Mouse (Mus musculus): Measurements from ENCODE around the gene Gng4. TPM values are rescaled to one million over a fixed set of nuclear protein-coding genes. Genes with fewer than 3 reads are reported as not detected.

Gng4 gene
- polyA plus RNA-seq, 1 experiment = 37.7 TPM

- TF ChIP-seq CTCF (IDR thresholded peaks at IDR 0.05; ENCODE audit: borderline replicate concordance, extremely low read depth, insufficient read depth, insufficient read length) (no peak), POLR2A (IDR thresholded peaks at IDR 0.05; ENCODE audit: borderline replicate concordance, extremely low read depth, insufficient read depth, insufficient read length, poor library complexity, severe bottlenecking) (no peak)
- DNase-seq (ENCODE audit: low read depth) = no peak
Observed at GRCm38 (mm10) chr13:13866339-13866738, 82.5 kb downstream of the Gng4 start.

- no peak for TF ChIP-seq CTCF (IDR thresholded peaks at IDR 0.05; ENCODE audit: borderline replicate concordance, extremely low read depth, insufficient read depth, insufficient read length)
- no peak for TF ChIP-seq POLR2A (IDR thresholded peaks at IDR 0.05; ENCODE audit: borderline replicate concordance, extremely low read depth, insufficient read depth, insufficient read length, poor library complexity, severe bottlenecking)
- peak; percentile 19 for DNase-seq (ENCODE audit: low read depth)
Observed at GRCm38 (mm10) chr13:13867078-13867759, 83.4 kb downstream of the Gng4 start.

- no peak for TF ChIP-seq POLR2A (IDR thresholded peaks at IDR 0.05; ENCODE audit: borderline replicate concordance, extremely low read depth, insufficient read depth, insufficient read length, poor library complexity, severe bottlenecking)
- TF ChIP-seq CTCF (IDR thresholded peaks at IDR 0.05; ENCODE audit: borderline replicate concordance, extremely low read depth, insufficient read depth, insufficient read length) = peak; percentile 72
- peak; percentile 77 for DNase-seq (ENCODE audit: low read depth)
Observed at GRCm38 (mm10) chr13:13867922-13868321, 84.1 kb downstream of the Gng4 start.

Other genes with a start within 250 kb of the Gng4 start
- 4.8 and 7.3 TPM in 2 replicates for gene Lyst, start 193.7 kb upstream of the Gng4 start, polyA plus RNA-seq (2012; rRNA removed)
- gene B3galnt2, start 170.4 kb downstream of the Gng4 start, polyA plus RNA-seq (2012; rRNA removed) = 29.0 and 35.2 TPM in 2 replicates

Measured in brain, embryonic 14.5 days (tissue).